Mouse (Mus musculus): ENCODE measurements around the gene Auts2.

GRCm38 (mm10) chr5:131631038-131631997 is 911.8 kb downstream of the Auts2 start:
- TF ChIP-seq GATA1 (IDR thresholded peaks at IDR 0.05; ENCODE audit: low read length) = no peak
- no peak for TF ChIP-seq TAL1 (IDR thresholded peaks at IDR 0.05; ENCODE audit: low read length)
